Mouse (Mus musculus) hindbrain, embryonic 13.5 days (tissue): Measurements from ENCODE around the gene Ncf1. TPM values are rescaled to one million over a fixed set of nuclear protein-coding genes. Genes with fewer than 3 reads are reported as not detected.

Experiments used
- ATAC-seq: fragments of 200-750 bp; cut with Nextera tagmentation; 2 replicates; pipeline ENCODE4 v1.8.0; 2017; ENCODE audit warnings: moderate TSS enrichment; ENCODE audit not compliant: low FRiP score
- H3K27ac ChIP-seq: fragments of 300-500 bp; sonication (generic); 2 replicates; pipeline ENCODE4 v1.5.1; 2015; ENCODE audit warnings: inconsistent platforms, mild to moderate bottlenecking, moderate library complexity
- H3K27me3 ChIP-seq: fragments of 300-500 bp; sonication (generic); 2 replicates; pipeline ENCODE4 v1.6.1; 2015; ENCODE audit warnings: mild to moderate bottlenecking, inconsistent platforms
- H3K36me3 ChIP-seq: fragments of 300-500 bp; sonication (generic); 2 replicates; pipeline ENCODE4 v1.6.1; 2015; ENCODE audit warnings: mild to moderate bottlenecking, inconsistent platforms
- H3K4me1 ChIP-seq: fragments of 300-500 bp; sonication (generic); replicated peaks from 2 replicates; pipeline ENCODE4 v1.6.1; 2015; ENCODE audit warnings: inconsistent platforms
- H3K4me2 ChIP-seq: fragments of 300-500 bp; sonication (generic); 2 replicates; pipeline ENCODE4 v1.6.1; 2015; ENCODE audit warnings: inconsistent platforms, mild to moderate bottlenecking, moderate library complexity
- H3K4me3 ChIP-seq: fragments of 300-500 bp; sonication (generic); 2 replicates; pipeline ENCODE4 v1.5.1; 2015; ENCODE audit warnings: mild to moderate bottlenecking, inconsistent platforms
- H3K9ac ChIP-seq: fragments of 300-500 bp; sonication (generic); 2 replicates; pipeline ENCODE4 v1.6.1; 2015; ENCODE audit warnings: mild to moderate bottlenecking, inconsistent platforms
- H3K9me3 ChIP-seq: fragments of 300-500 bp; sonication (generic); 2 replicates; pipeline ENCODE4 v1.6.1; 2016; ENCODE audit warnings: inconsistent platforms
- WGBS: fragments of 180-500 bp; shearing (Covaris S2); methylation state at CpG from one replicate; pipeline ENCODE4 v1.1.7; 2015; 5-methylcytosine and 5-hydroxymethylcytosine counted together
- polyA plus RNA-seq: library from polyadenylated mRNA; unstranded; fragments of >200 nt; fragmentation: Nextera tagmentation; extraction: Ambion mirVana; gene quantifications from 2 replicates; pipeline ENCODE4 v1.2.1, GENCODE M21; 2015

Gene Ncf1
- polyA plus RNA-seq, 1 experiment from 2014 or later, result 2.3 TPM

DNA sequence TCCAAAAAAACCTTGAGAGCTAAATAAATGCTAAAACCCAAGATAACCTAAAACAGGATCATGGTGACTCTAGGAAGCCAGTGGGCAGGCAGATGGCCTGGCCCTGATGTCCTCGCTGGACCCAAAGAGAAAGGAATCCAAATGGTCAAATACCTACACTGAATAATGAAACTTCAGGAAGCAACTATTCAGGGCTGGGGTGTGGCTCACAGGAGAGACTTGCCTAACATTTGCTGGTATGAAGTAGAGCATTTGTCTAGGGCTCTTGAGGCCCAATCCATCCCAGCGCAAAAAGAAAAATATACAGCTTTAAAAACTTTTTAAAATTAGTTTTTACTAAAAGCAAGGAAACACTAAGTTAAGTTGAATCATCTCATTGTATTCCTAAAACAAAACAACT is 29.5 kb upstream of the Ncf1 start:
- no peak for ATAC-seq
- H3K4me1 ChIP-seq, result no peaks in the 10 kb centered on the region
- H3K9me3 ChIP-seq, result no peaks in the 10 kb centered on the region
- H3K27me3 ChIP-seq, result no peaks in the 10 kb centered on the region
- H3K27ac ChIP-seq, result no peak overlapping the region
- 93% methylated on average over 2 of the region's 2 CpGs for WGBS
- no peak overlapping the region for H3K9ac ChIP-seq
- H3K36me3 ChIP-seq, result peaks cover 96% of the 10 kb centered on the region
- no peak overlapping the region for H3K4me3 ChIP-seq
- no peak overlapping the region for H3K4me2 ChIP-seq

DNA sequence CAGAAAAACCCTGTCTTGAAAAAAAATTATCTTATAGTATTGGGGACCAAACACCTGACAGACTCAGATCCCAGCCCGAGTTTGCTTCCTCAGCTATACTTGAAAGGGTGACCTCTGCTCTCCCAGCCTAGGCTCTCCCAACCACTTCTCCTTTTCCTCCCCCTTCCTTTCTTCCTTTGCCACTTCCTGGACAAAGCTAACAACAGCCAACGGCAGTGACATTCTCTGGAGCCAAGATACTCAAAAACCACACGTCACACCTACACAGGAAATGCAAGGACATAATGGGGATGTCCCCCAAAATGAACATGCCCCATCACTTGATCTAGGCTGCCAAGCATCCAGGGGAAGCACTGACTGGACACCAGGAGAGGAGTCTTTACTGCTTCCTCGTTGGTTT is 29.0 kb upstream of the Ncf1 start:
- Histone ChIP-seq H3K4me2 (no peak overlapping the region), H3K36me3 (peaks cover 96% of the 10 kb centered on the region), H3K9ac (no peak overlapping the region), H3K4me3 (no peak overlapping the region), H3K4me1 (no peaks in the 10 kb centered on the region), H3K9me3 (no peaks in the 10 kb centered on the region), H3K27ac (no peak overlapping the region), H3K27me3 (no peaks in the 10 kb centered on the region)
- ATAC-seq, result no peak
- WGBS, result 84% methylated on average over 4 of the region's 4 CpGs

DNA sequence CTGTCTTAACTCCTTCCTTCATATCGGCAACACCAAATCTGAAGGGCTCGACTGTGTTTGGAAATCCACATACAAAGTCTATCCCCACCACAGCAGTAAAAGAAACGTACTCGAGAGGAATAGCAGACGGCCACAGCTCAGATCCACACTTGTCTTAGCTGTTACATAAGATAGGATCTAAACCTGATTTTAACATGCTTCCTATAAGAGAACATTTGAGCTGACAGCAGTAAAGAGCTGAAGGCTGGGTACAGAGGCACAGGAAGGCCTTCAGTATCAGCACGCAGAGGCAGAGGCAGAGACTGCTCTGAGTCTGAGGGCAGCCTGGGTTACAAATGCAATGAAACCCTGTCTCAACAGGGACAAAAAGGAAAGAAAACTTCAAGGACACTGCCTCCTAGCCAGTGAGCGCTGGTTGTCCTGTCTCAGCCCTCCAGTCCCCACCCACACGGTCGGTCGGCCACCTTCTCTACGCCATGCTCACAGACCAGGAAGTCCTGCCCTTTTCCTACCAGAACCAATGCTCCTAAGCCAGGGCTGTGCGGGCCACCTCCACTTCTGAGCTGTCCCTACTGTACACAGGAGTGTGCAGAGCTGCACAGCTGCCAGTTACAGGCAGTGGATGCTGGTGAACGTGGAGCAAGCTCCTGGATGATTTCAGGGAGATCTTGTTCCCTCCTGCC is 28.1 kb upstream of the Ncf1 start:
- H3K36me3 ChIP-seq, result peaks cover 96% of the 10 kb centered on the region
- peak overlapping the region; percentile 29; the same call in 1 of the 2 replicates for H3K9ac ChIP-seq
- no peaks in the 10 kb centered on the region for H3K9me3 ChIP-seq
- no peaks in the 10 kb centered on the region for H3K4me1 ChIP-seq
- no peaks in the 10 kb centered on the region for H3K27me3 ChIP-seq
- no peak for ATAC-seq
- no peak overlapping the region for H3K4me2 ChIP-seq
- H3K4me3 ChIP-seq, result no peak overlapping the region
- H3K27ac ChIP-seq, result no peak overlapping the region
- WGBS, result 94% methylated on average over 13 of the region's 13 CpGs

DNA sequence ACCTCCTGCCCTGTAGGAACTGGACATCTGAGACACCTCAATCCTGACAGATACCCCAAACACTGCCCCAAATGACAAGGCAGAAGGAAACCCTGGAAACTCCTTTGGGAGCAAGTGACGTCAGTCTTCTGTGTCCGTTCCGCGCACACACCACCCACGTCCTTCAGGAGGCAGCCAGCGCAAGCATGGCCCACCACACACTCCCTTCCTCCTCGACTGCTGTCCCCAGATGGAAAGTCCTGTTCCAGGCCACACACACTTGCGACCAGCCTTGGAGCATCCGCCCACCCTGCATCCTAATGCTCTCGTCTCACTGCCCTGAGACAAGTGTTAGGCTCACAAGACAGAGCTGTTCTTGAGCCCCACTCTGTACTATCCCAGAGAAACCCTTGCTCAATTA is 25.9 kb upstream of the Ncf1 start:
- H3K4me2 ChIP-seq, result no peak overlapping the region
- no peaks in the 10 kb centered on the region for H3K9me3 ChIP-seq
- H3K27me3 ChIP-seq, result no peaks in the 10 kb centered on the region
- no peaks in the 10 kb centered on the region for H3K4me1 ChIP-seq
- no peak overlapping the region for H3K9ac ChIP-seq
- peaks cover 95% of the 10 kb centered on the region for H3K36me3 ChIP-seq
- no peak for ATAC-seq
- WGBS, result 91% methylated on average over 10 of the region's 10 CpGs
- H3K4me3 ChIP-seq, result no peak overlapping the region
- H3K27ac ChIP-seq, result no peak overlapping the region

DNA sequence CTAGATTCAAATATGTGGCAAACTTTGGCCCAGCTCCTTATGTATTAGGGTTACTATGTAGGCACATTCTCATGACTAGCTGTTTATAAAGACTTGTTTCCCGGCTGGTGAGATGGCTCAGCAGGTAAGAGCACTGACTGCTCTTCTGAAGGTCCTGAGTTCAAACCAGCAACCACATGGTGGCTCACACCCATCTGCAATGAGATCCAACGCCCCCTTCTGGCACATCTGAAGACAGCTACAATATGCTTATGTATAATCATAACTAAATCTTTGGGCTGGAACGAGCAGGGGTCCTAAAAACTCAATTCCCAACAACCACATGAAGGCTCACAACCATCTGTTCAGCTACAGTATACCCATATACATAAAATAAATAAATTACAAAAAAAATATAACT is 24.4 kb upstream of the Ncf1 start:
- Histone ChIP-seq H3K27me3 (no peaks in the 10 kb centered on the region), H3K4me2 (no peak overlapping the region), H3K36me3 (peaks cover 94% of the 10 kb centered on the region), H3K27ac (no peak overlapping the region), H3K4me1 (no peaks in the 10 kb centered on the region), H3K9ac (no peak overlapping the region), H3K4me3 (no peak overlapping the region), H3K9me3 (no peaks in the 10 kb centered on the region)
- no peak for ATAC-seq
- 85% methylated on average over 3 of the region's 3 CpGs for WGBS

DNA sequence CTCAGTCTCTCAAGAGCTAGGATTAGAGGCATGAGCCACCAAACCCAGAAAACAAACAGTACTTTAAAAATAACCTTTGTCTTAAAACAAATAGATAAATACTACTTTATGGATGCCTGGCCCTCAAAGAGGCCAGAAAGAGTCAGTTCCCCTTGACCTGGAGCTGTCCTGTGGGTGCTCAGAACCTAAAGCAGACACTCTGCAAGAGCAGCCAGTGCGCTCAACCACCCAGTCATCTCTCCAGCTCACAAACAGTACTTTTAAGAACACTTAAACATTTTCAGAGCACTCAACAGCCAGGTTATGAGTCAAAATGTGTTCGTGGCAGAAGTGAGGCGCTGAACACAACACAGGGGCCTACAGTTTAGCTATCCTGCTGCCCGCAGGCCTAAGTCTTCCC is 21.7 kb upstream of the Ncf1 start:
- H3K27me3 ChIP-seq, result no peaks in the 10 kb centered on the region
- WGBS, result 96% methylated on average over 4 of the region's 4 CpGs
- H3K9ac ChIP-seq, result no peak overlapping the region

DNA sequence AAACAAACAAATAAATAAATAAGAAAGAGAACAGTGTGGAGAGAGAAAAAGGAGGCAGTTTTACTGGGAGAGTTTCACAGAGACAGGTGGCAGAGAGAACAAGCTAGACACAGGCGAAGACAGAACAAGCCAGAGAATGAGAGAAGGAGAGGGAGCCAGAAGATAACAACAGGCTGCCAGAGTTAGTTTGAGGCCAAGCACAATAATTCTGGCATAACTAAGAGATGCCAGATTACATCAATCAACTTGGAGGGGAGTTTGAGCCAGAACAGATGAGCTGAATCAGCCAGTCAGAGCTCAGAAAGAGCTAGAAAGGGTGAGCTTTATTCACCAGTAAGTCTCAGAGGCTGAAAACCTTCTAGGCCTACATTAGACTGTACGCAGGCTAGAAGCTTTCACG is 21.2 kb upstream of the Ncf1 start:
- no peaks in the 10 kb centered on the region for H3K4me1 ChIP-seq
- H3K27ac ChIP-seq, result no peak overlapping the region
- no peak overlapping the region for H3K4me2 ChIP-seq
- H3K9ac ChIP-seq, result no peak overlapping the region
- 97% methylated on average over 3 of the region's 3 CpGs for WGBS
- H3K27me3 ChIP-seq, result no peaks in the 10 kb centered on the region
- peaks cover 98% of the 10 kb centered on the region for H3K36me3 ChIP-seq
- ATAC-seq, result no peak
- no peak overlapping the region for H3K4me3 ChIP-seq
- no peaks in the 10 kb centered on the region for H3K9me3 ChIP-seq

More for the DNA sequence above, 21.7 kb upstream of the Ncf1 start:
- no peaks in the 10 kb centered on the region for H3K9me3 ChIP-seq
- H3K4me2 ChIP-seq, result no peak overlapping the region
- no peaks in the 10 kb centered on the region for H3K4me1 ChIP-seq
- no peak overlapping the region for H3K4me3 ChIP-seq
- no peak overlapping the region for H3K27ac ChIP-seq
- peaks cover 98% of the 10 kb centered on the region for H3K36me3 ChIP-seq
- ATAC-seq, result no peak

DNA sequence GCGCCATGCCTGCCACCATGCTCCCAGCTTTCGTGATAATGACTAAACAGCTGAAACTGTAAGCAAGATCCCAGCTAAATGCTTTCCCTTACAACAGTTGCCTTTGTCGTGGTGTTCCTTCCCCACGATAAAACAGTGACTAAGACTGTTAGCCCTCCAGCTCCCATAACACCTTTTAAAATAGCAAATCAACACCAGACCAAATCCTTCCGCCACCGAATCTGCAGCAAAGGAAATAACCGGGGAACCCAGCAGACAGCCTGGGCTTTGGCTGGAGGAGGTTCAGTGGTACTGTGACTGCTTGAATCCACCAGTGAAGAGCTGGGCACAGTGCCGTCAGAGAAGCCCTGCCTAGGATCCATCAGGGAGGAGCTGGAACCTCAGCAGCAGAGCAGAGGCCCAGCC is 19.8 kb upstream of the Ncf1 start:
- H3K4me1 ChIP-seq, result no peaks in the 10 kb centered on the region
- H3K27ac ChIP-seq, result no peak overlapping the region
- no peaks in the 10 kb centered on the region for H3K9me3 ChIP-seq
- WGBS, result 96% methylated on average over 8 of the region's 8 CpGs
- peaks cover 98% of the 10 kb centered on the region for H3K36me3 ChIP-seq
- H3K4me3 ChIP-seq, result no peak overlapping the region
- no peak for ATAC-seq
- no peak overlapping the region for H3K4me2 ChIP-seq
- H3K27me3 ChIP-seq, result no peaks in the 10 kb centered on the region
- no peak overlapping the region for H3K9ac ChIP-seq

DNA sequence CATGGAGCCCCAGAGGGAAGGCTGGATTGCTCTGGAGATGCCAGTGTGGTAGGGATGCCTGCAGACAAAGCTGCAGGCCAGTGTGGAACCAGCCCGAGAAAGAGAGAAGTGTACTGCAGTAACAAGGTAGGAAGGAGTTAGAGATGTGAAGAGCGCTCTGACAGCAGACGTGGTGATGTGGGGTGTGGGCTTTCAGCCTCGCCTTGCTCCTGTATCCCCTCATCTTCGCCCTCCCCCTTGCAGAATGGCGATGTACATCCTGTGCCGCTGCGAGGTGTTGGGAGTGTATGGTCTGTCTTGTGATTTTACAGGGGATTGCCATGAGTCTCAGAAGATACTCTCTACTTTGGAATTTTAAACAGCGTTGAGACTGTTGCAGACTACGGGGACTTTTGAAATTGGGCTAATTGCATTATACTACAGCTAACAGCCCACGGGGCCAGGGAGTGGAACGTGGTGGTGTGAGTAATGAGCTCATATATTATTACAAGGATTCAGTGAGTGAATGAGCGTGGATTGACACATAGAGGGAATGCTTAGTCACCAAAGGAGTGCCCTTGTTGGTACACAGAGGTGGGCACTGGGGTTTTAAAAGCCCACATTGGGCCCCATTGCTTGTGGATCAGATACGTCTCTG is 19.3 kb upstream of the Ncf1 start:
- H3K4me2 ChIP-seq, result no peak overlapping the region

DNA sequence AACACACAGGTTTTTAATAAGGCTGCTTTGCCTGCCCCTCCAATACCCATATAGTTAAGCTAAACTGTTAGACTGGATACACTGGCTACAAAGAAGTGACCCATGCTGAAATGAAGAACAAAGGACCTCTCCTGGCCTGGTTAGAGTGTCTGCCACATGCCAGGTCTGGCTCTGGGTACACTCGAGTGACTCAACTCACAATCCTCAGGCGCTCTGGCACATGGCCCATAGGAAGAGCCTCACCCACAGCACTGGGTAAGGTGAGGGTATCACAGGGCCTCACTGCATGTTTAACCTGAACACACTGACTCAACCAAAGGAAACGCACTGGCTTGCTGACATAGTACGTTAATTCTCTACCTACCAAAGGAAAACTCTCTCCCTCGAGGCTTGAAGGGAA is 16.7 kb upstream of the Ncf1 start:
- ATAC-seq, result no peak
- 89% methylated on average over 5 of the region's 5 CpGs for WGBS
- H3K36me3 ChIP-seq, result peaks cover 98% of the 10 kb centered on the region
- H3K27me3 ChIP-seq, result no peaks in the 10 kb centered on the region
- no peak overlapping the region for H3K4me3 ChIP-seq
- no peaks in the 10 kb centered on the region for H3K4me1 ChIP-seq
- H3K9ac ChIP-seq, result no peak overlapping the region
- no peaks in the 10 kb centered on the region for H3K9me3 ChIP-seq
- no peak overlapping the region for H3K27ac ChIP-seq
- no peak overlapping the region for H3K4me2 ChIP-seq

More for the DNA sequence above, 19.3 kb upstream of the Ncf1 start:
- no peaks in the 10 kb centered on the region for H3K9me3 ChIP-seq
- no peak overlapping the region for H3K4me3 ChIP-seq
- WGBS, result 93% methylated on average over 14 of the region's 14 CpGs
- peaks cover 98% of the 10 kb centered on the region for H3K36me3 ChIP-seq
- H3K9ac ChIP-seq, result no peak overlapping the region
- H3K27me3 ChIP-seq, result no peaks in the 10 kb centered on the region
- H3K4me1 ChIP-seq, result no peaks in the 10 kb centered on the region
- ATAC-seq, result no peak
- H3K27ac ChIP-seq, result no peak overlapping the region

DNA sequence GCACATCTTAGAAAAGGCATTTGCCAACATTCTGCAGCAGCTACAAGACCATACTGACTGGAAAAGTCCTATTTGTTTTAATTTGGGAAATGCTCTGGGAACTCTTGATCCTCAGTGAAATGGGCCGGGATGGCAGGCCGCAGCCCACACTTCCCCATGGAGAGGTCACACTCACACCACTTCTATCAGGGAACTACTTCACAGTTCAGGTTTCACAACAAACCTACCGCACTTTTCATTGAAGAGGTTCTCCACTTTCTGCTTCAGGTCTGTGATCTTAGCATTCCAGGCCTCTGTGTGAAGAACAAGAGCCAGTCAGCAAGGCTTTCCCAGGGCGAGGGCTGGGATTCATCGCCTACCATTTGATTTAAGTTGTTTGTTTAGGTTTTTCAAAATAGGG is 15.5 kb upstream of the Ncf1 start:
- WGBS, result 98% methylated on average over 5 of the region's 5 CpGs
- no peaks in the 10 kb centered on the region for H3K27me3 ChIP-seq

DNA sequence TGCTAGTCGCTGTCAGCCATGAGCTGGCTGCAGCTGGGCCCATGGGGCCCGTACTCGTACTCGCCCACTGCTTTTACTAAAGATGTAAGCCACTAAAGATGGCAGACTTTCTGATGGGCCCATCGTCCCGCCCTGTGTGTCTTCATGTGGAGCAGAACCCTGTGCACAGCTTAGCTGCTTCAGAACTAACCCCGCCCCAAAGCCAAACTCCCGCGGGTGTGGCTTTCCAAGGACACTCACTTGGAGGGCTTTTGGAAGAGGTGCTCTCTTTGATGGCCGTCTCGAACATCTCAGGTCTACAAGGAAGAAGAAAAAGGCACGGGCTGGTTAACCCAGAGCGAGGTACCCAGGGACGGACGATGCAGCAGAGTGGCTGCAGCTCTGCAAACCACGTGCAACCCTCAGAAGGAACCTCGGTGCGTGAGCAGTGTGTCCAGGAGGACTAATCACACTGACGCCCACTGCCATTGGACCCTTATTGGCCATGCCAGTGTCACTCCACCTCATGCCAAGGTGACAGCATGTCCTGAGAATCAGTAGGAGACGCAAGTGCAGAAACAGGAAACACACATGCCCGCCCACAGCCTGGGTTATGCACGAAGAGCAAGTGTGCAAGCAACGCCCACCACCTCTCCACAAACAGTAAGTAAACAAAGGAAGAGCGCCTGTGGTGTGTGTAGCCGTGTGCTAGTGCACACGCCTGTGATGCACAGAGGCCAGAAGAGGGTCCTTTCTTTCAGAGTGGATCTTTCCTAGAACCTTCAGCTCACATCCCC is 14.4 kb upstream of the Ncf1 start:
- Histone ChIP-seq H3K27me3 (no peaks in the 10 kb centered on the region), H3K27ac (no peak overlapping the region), H3K36me3 (peaks cover 100% of the 10 kb centered on the region), H3K9ac (no peak overlapping the region), H3K9me3 (no peaks in the 10 kb centered on the region), H3K4me2 (no peak overlapping the region), H3K4me1 (peaks cover 8% of the 10 kb centered on the region; the same call in 1 of the 2 replicates), H3K4me3 (no peak overlapping the region)
- ATAC-seq, result no peak
- WGBS, result 94% methylated on average over 26 of the region's 26 CpGs

More for the DNA sequence above, 15.5 kb upstream of the Ncf1 start:
- ATAC-seq, result no peak
- Histone ChIP-seq H3K9me3 (no peaks in the 10 kb centered on the region), H3K36me3 (peaks cover 100% of the 10 kb centered on the region), H3K4me1 (no peaks in the 10 kb centered on the region), H3K9ac (no peak overlapping the region), H3K4me3 (no peak overlapping the region), H3K27ac (no peak overlapping the region), H3K4me2 (no peak overlapping the region)
